Mouse (Mus musculus) adrenal gland, postnatal 14 days (tissue): Measurements from ENCODE around the gene Ott. TPM values are rescaled to one million over a fixed set of nuclear protein-coding genes. Genes with fewer than 3 reads are reported as not detected.
"Not testable (repeated sequence)": the region's sequence is repeated elsewhere in the genome, so short reads cannot be mapped to it uniquely, and the experiment has no call there.

Source experiments
- DNase-seq: peaks from one replicate; pipeline ENCODE4 v3.0.0; 2021; ENCODE audit warnings: mixed read lengths
- long read RNA-seq, 2 experiments: library from polyadenylated mRNA; stranded (forward); transcript quantifications; one replicate each; pipeline ENCODE4 v2.0.0; 2021
- total RNA-seq: library from RNA; stranded (reverse); gene quantifications from 2 replicates; pipeline ENCODE4 v1.2.3, GENCODE M21; 2021

The Ott gene
- not detected in 2 replicates for total RNA-seq
- long read RNA-seq, experiment 1: 0 reads
- long read RNA-seq, experiment 2: 0 reads

- DNase-seq: not testable (repeated sequence)
Observed at GRCm38 (mm10) chrX:149073982-149074381, at the start of gene Ott. Ott (plus strand) TSS chrX:149074282.

Other genes starting within 250 kb of the Ott start
- gene Luzp4, start 216.6 kb upstream of the Ott start, total RNA-seq: not detected in 2 replicates
- not detected in 2 replicates for gene Gm15093, start 198.1 kb downstream of the Ott start, total RNA-seq